Mouse (Mus musculus): ENCODE measurements around the gene Zbtb8b.

DNA sequence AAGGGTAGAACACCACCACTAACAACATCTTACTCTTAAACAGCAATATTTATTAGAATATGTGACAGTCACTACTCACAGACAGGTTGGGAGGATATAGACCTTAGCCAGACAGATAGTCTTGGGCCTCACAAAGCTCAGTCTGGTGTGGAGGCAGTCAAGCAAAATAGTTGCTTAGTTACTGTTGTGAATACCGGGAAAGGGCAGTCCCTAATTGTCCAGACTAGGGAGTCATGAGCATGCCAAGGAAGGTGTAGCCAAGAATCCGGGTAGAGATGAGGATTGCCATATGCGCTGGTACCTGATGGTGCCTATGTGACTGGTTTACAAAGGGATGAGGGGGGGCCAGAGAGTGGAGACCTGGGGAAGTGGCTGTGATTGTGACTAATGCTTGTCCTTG lies 21.5 kb upstream of the Zbtb8b start:
- TF ChIP-seq CTCF (IDR thresholded peaks at IDR 0.05; ENCODE audit: borderline replicate concordance, insufficient read depth, low read depth, low read length) (no peak), POLR2A (IDR thresholded peaks at IDR 0.05; ENCODE audit: borderline replicate concordance, insufficient read depth, low read length) (no peak)
